Mouse (Mus musculus): Measurements from ENCODE around the gene Pithd1.
"Not testable (repeated sequence)": the region's sequence is repeated elsewhere in the genome, so short reads cannot be mapped to it uniquely, and the experiment has no call there.

Gene Pithd1

DNA sequence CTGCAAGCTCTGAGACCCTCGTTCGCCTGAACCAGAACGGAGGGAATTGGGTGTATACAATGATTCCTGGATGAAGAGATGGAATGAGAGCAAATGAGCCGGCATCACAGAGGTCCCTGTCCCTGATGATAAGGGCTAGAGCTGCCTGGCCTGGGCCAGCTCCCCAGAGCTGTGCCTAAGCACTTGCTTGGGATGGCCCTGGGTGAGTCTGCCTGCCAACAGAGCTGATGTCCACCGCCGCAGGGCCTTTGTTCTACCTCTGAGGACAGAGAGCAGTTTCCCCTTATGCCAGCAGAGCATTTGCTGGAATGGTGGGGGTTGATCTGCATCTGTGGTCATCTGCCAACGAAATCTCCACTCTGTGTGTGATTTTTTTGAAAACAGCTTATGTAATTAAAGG, 24.9 kb downstream of the Pithd1 start:
- no peak for DNase-seq (ENCODE audit: low spot score in 2 of 2)

DNA sequence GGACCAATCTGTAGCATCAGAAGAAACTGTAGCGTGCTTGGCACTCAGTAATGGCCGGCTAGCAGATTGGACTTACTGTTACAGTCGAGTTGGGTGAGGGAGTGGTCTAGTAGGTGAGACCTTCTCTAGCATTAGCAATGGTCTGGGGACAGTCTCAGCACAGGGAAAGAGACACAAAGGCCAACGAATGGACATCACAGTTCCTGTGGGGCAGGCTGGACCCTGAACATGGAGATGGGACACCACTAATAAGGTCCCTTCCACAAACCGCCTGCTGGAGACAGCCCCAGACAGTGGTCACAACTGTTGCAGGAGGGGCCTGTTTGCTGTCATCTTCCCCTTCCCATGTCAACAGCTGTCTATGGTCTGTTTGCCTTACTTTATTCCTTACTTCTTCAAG, 25.4 kb downstream of the Pithd1 start:
- DNase-seq (ENCODE audit: low spot score in 2 of 2): no peak

DNA sequence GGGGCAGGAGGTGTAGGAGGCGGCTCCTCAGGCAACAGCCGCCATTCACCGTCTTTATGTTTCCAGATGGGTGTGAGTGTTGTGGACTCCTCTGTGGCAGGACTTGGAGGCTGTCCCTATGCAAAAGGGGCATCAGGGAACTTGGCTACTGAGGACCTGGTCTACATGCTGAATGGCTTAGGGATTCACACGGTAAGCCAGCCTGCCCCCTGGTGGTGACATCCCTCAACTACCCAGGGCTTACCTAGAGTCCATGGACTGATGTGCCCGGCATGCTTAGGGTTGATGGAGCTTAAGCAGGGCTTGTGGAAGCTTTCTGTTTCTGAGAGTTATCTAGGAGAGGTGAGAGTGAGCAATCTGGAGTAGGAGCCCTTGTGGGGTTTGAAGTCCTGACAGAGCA, 26.3 kb downstream of the Pithd1 start:
- DNase-seq (ENCODE audit: low spot score in 2 of 2): peak; percentile 76 to 84

DNA sequence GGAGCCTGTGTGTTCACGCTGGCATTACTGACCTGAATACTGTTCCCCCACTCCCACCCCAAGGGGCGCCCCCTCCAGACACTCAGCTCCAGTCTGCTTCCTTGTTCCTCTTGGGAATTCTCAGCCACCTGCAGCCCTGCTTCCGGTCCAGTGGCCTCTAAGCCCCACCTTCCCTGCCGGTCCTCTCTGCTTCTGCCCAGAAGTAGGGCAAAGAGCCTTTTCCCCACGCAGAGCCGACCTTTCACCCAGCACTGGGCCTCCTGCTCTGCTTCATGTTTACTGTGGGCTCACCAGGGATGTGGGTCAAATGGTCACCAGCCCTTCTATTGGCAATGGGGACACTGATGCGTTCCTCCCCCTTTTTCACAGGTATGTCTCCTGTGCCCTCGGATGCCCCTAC, 28.7 kb downstream of the Pithd1 start:
- no peak for DNase-seq (ENCODE audit: low spot score in 2 of 2)

DNA sequence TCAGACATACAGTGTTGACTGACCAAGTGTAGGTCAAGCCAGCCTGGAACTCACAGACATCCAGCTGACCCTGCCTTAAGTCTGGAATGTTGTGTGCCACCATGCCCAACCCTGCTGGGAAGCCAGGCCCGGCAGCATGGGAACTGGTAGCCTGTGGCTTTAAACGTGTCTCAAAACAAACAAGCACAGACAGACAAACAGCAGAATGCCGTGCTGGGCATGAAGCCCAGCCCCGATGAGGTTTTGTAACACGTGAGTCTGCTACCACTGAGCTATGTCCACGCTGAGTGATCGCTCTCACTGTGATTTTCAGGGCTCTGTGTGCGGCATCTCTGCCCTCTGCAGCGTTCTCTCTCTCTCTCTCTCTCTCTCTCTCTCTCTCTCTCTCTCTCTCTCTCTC, 31.2 kb downstream of the Pithd1 start:
- no peak for DNase-seq (ENCODE audit: low spot score in 2 of 2)

DNA sequence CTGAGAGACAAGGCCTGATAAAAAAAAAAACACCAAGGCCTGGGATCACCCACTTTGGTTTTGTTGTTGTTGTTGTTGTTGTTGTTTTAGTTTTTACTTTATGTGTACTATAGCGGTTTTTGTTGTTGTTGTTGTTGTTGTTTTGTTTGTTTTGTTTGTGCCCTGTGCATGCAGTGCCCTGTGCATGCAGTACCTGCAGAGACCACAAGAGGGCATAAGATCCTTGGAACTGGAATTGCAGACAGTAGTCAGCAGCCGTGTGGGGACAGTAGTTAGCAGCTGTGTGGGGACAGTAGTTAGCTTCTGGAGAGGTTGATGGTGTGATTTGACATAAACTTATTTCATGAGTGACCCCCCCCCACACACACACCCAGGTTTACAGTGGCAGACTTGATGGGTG, 32.8 kb downstream of the Pithd1 start:
- peak; percentile 65 to 81 for DNase-seq (ENCODE audit: low spot score in 2 of 2)

DNA sequence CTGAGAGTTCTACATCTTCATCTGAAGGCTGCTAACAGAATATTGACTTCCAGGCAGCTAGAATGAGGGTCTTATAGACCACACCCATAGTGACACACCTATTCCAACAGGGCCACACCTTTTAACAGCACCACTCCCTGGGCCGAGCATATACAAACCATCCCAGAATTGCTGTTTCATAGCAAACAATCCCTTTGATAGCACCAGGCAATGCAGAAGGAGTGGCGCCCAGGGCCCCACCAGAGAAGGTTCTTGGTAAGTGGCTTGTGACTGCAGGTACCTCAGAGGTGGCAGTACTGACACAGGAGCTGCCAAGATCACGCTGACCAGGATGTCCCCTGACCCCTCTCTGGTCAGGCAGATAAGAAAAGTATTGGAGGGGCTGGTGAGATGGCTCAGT, 33.9 kb downstream of the Pithd1 start:
- DNase-seq (ENCODE audit: low spot score in 2 of 2): no peak

DNA sequence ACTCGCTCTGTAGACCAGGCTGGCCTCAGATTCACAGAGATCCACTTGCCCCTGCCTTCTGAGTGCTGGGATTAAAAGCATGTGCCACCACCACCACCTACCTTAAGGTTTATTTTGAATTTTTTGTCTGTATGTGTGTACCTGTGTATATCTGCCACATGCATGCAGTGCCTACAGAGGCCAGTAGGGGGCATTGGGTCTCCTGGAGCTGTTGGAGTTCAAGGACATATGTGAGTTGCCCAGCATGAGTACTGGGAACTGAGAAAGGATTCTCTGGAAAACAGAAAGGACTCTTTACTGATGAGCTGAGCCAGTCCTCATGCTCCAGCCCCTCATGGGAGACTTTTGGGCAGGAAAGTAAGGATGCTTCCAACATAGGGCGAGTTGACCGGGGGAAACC, 35.6 kb downstream of the Pithd1 start:
- no peak for DNase-seq (ENCODE audit: low spot score in 2 of 2)

DNA sequence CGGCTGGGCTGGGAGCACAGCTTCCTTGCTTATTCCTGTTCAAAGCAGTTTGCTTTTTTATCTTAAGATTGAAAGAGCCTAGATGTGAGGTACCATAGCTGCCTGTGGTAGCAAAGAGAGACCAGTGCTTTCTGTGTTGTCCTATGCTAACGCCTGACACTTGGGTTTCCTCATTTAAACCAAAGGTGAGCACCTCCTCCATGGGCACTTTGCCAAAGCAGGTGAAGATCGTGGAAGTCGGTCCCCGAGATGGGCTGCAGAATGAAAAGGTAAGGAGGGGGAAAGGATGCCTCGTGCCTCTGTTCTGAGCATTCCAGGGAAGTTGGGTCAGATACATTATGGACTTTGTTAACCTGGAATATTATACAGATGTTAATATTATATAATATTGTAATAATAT, 36.7 kb downstream of the Pithd1 start:
- no peak for DNase-seq (ENCODE audit: low spot score in 2 of 2)

DNA sequence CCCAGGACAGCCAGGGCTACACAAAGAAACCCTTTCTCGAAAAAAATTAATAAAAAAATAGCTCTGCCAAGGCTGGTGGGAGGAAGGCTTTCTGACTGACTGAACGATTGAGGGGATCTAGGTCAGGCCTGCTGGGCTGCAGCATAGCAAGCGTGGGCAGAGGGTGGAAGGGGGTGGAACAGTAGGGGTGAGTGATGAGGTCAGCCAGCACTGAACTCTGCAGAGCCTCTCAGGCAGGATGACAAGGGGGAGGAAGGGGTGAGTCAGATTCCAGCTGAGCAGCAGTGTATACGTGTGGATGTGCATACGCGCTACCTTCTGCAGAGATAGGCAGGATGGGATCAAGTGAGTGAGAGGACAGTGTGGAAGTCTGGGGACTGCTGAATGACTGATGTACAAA, 37.2 kb downstream of the Pithd1 start:
- DNase-seq (ENCODE audit: low spot score in 2 of 2): no peak

DNA sequence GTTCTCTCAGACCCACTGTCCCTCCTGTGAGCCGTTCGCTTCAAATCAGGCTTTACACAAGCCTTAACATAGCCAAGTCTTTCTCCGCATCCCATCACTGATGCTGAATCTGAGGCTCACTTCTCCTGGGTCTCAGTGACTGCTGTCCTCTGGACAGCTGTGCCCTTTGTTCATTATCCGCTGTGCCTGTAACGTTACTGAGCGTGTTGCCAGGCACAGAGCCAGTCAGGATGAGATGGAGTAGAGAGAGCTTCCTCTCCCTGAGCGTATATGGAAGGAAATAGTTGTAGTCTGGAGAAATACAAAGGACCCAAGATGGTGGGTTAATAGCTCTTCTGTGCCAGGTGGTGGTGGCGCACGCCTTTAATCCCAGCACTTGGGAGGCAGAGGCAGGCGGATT, 37.6 kb downstream of the Pithd1 start:
- no peak for DNase-seq (ENCODE audit: low spot score in 2 of 2)

DNA sequence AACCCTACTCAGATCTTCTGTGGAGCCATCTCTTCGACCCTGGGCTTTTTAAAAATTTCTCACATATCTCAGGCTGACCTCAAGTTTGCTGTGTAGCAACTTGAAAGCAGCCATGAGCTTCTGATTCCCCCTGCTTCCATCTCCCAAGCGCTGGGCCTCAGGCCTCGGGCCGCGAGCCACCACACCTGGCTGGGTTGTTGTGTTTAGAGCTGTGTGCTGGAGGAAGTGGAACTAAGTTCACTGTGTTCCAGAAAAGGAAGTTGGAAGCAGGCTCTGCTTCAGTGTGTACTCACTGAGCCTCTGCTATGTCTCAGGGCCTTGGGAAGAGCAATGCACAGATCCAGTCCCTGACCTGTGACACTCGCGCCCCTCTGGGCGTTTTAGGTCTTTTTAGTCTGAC, 38.9 kb downstream of the Pithd1 start:
- DNase-seq (ENCODE audit: low spot score in 2 of 2): no peak

DNA sequence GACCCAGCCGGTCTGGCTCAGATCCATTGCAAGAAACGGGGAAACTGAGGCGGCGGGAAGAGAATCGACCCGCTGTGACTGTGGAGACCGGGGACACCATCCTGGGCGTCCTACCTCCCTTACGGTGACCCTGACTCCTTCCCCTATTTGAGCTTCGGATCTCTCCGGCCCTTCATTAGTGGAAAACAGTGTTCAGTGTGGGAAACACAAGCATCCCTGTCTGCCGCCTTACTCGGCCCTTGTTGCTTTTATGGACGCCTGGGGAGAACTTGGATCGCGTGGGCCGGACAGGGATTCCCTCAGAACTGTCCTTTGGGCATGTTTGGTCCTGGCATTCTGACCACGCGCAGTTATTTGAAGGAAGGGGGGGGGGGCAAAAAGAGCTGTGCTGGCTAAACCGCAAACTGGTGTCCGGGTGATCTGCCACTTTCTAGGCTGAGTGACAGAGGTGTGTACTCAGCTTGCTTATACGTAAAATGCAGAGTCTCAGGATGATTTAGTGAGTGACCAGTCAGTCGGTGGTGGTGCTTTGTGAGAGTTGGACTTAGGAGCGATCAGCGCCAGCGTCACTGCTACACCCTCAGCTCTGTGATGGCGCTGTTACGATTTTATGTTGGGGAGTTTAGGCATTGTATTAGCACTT, 40.3 kb downstream of the Pithd1 start:
- DNase-seq (ENCODE audit: low spot score in 2 of 2): no peak

DNA sequence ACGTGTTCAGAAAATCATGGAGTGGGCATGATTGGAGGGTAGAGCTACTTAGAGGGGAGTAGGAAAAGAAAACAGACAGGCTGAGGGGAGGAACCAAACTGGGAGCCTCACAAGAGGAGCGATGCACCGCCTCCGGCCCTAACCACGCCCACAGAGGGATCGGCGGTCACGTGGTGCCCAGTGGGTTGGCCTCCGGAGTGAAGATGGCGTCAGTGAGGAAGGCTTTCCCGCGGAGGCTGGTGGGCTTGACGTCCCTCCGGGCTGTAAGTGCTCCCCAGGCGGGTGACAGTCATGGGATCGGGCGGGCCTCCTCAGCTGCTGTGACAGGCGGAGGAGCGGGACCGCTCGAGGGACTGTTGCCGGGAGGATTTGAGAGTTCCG, 40.8 kb downstream of the Pithd1 start, which contains the start of gene Hmgcl:
TSS of gene Hmgcl (plus strand) at position 171 of the 381 bp plus-strand sequence.
- peak; percentile 93 to 95 for DNase-seq (ENCODE audit: low spot score in 2 of 2)

DNA sequence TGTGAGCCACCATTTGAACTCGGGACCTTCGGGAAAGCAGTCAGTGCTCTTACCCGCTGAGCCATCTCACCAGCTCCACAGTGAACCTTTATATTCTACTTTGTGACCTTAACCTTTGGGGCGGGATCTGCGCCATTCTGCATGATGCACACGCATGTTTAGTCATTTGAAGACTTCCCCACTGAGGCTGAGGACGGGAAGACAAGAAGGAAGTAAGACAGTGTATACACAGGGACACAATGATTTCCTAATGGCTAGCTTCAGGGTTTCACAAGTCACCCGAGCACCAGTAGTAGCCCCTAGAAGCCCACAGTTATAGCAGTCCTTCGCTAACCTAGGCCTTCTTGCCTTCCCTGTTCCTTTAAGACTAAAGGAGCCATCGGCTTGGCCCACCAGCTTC, 41.4 kb downstream of the Pithd1 start:
- DNase-seq (ENCODE audit: low spot score in 2 of 2): no peak

DNA sequence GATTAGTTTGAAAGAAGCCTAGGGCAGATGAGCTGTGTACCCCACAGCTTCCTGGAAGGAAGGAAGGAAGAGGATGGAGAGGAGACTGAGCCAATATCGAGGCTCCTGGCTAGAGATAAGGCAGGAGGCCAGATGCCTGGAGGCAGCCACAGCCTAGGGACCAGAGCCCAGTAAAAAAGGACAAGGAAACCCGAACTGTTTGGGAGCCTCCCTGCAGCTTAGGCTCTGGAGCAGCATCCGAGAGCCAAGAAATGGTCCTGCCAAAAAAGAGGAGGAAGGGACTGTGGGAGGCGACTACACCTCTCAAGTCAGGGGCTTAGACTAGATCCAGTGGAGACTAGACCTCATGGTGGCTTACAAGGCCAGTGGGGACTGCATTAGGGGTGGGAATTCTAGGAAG, 43.7 kb downstream of the Pithd1 start:
- no peak for DNase-seq (ENCODE audit: low spot score in 2 of 2)

DNA sequence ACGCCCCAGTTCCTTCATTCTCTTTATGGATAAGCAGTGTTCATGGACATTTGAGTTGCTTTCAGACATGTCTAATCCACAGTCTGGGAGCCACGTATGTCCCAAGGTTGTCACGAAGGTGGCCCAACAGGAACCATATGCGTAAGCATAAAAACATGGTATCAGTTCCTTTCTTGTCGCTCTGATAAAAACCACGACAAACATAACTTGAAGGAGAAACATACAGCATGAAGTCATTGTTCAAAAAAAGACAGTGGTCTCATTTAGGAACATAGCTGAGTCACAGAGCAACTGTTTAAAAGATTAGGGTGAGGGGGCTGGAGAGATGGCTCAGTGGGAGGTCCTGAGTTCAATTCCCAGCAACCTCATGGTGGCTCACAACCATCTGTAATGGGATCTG, 44.9 kb downstream of the Pithd1 start:
- no peak for DNase-seq (ENCODE audit: low spot score in 2 of 2)

DNA sequence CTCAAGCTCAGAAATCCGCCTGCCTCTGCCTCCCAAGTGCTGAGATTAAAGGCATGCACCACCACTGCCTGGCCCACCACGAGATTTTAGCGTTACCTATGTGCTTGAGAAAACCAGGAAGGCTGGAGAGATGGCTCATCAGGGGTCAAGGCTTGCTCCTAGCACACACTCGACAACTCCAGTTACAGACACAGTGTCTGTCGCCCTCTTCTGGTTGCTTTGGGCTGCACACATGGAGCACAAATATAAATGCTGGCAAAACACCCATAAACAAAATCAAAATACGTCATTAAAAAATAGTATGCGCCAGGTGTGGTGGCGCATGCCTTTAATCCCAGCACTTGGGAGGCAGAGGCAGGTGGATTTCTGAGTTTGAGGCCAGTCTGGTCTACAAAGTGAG, 46.0 kb downstream of the Pithd1 start:
- DNase-seq (ENCODE audit: low spot score in 2 of 2): not testable (repeated sequence)

DNA sequence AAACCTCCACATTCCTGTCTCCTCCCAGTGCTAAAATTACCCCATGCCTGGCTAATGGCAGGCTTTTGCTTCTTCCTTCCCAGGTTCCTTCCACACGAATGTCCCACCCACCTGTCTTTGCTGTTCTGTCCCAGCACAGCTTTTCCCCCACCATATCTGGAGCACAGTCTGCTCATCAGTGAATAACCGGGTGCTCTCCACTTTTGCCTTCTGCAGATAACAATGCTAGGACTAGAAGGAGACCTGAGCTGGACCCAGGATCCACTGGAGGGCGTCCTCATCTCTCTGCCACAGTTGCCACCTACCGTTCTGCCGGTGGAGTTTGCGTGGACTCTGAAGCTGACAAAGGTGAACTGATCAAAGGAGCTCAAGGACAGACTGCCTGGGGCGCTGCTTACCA, 48.2 kb downstream of the Pithd1 start:
- DNase-seq (ENCODE audit: low spot score in 2 of 2): no peak

DNA sequence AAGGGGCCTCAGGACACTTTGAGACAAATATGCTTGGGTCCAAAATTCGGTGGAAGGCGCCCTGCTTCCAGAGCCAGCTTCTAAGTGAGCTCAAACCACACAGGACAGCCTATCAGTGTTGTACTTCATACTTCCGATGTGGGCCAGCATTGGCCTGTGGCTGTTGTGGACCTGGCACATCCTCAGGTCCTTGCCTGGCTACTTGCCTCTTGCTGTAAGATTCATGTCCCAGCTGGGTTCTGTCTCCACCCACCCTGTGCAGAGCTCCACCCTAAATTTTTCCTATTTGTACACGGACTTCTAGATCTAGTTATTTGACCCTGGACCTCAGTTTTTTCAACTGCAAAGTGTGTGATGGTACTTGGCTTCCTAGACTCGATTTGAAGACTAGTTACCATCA, 51.6 kb downstream of the Pithd1 start:
- no peak for DNase-seq (ENCODE audit: low spot score in 2 of 2)

DNA sequence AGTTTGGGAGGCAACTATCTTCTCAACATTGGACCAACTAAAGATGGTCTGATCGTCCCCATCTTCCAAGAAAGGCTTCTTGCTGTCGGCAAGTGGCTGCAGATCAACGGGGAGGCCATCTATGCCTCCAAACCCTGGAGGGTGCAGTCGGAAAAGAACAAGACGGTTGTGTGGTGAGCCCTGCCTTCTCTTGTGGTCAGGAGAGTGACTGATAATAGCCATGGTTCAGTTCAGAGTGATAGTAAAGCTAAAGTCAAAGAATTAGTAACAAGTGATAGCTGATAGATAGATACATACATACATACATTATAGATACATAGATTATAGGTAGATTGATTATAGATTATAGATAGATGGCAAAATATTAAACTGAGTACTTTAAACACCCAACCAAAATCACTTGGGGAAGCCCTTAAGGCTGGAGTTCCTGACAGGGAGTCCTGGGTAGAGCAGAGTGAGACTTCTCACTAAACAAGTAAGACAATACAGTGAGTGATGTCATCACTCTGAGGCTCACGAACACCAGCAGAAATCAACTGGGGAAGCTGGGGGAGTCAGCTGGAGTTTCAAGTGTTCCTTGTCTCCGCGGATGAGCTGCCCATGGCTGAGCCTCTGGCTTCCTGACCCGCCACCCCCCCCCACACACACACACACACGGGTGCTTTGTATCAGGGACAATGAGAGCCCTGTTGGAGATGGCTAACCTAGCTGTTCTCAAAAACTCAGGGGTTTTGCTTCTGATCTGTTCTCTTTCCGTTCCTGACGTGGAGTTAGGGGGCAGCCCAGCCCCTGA, 52.2 kb downstream of the Pithd1 start:
- no peak for DNase-seq (ENCODE audit: low spot score in 2 of 2)

DNA sequence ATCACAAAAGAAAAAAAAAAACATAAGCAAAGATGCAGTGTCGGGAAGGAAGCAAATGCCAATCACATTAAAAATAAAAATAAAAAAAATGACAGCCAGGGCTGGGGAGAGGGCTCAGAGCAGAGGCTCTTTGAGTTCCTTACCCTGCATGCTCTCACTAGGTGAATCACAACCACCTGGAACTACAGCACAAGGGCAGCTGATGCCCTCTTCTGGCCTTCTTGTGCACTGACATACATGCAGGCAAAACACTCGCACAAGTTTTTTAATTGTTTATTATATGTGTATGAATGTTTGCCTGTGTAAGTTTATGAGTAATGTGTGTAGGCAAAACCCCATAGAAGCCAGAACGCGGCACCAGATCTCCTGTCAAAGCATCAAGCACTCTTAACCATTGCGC, 55.2 kb downstream of the Pithd1 start:
- DNase-seq (ENCODE audit: low spot score in 2 of 2): no peak

DNA sequence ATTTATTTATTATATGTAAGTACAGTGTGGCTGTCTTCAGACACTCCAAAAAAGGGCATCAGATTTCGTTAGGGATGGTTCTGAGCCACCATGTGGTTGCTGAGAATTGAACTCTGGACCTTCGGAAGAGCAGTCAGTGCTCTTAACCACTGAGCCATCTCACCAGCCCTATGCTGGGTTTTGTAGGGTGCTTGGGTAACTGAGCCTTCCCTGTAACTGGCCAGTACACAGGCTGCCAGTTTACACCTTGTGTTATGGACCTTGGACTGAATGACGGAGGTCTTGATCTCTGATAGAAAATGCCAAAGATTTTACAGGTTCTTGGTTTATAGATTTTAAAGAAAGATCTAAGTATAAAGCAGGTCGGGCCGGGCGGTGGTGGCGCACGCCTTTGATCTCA, 56.8 kb downstream of the Pithd1 start:
- no peak for DNase-seq (ENCODE audit: low spot score in 2 of 2)

DNA sequence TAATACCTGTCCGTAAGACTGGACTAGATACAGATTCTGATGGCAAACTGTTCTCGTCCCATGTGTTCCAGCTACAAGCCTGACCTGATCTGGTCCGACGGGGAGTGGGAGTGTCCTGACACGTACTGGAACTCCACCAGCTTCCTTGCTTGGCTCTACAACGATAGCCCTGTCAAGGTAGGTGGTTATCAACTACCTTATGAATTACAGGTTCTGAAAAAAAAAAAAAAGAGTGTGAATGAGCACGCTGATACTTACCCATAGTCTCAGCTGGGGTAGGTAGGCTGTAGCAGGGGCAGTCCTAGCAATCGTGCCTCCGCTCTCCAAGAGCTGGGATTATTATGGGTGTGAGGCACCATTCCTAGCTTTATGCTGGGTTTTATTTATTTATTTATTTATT, 57.2 kb downstream of the Pithd1 start:
- DNase-seq (ENCODE audit: low spot score in 2 of 2): no peak
